Mouse (Mus musculus) brown adipose tissue, adult 24 weeks (tissue): ENCODE measurements at regions not wholly inside any gene's neighbourhood (a gene's known extent, or its start where the extent isn't known, plus 50 kb on each side); places are given as distances from the start of the nearest gene placed in this dataset.

Experiments
- H3K27ac ChIP-seq: fragments of 200-500 bp; replicated peaks from 2 replicates; pipeline ENCODE4 v1.5.1; 2012; ENCODE audit warnings: low read depth, mild to moderate bottlenecking, low read length
- H3K4me1 ChIP-seq: fragments of 200-500 bp; 2 replicates; pipeline ENCODE4 v1.6.1; 2012; ENCODE audit warnings: low read length, mixed read lengths; ENCODE audit not compliant: control insufficient read depth, insufficient read depth, insufficient read length
- H3K4me3 ChIP-seq: fragments of 200-500 bp; 2 replicates; pipeline ENCODE4 v1.5.1; 2012; ENCODE audit warnings: low read depth, mild to moderate bottlenecking, low read length, moderate library complexity; ENCODE audit not compliant: insufficient read depth

DNA sequence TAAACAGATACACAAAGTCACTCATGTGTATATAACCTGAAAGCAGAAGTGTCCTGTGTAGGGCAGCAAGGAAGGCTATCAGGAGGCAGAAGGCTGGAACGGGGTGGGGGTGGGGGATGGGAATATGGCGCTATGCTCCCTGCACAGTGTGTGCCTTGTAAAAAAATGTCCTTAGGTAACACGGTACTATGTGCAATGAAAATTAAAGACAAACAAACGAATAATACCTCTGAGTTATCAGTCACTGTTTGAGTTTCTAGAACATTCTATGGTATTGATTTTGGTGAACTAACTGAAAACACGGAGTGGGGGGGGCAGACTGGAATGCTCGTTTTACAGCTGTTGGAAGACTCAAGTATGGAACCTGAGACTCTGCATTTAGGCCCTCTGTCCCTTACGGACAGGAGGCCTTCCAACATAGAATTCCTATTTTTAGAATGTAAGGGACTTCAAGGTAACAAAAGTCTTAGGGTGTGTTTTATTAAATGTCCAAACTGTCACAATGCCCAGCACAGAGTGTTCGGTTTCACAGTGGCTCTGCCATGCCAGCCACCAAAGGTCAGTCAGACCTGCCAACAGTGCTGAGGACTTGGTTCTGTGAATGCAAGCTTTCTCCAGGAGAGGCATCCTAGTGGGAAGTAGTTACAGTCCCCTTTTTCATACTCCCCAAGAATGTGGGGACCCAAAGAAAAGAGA, 240.6 kb downstream of the Ano6 start:
- Histone ChIP-seq H3K4me3 (no peak overlapping the region), H3K4me1 (no peaks in the 10 kb centered on the region), H3K27ac (no peak overlapping the region)

DNA sequence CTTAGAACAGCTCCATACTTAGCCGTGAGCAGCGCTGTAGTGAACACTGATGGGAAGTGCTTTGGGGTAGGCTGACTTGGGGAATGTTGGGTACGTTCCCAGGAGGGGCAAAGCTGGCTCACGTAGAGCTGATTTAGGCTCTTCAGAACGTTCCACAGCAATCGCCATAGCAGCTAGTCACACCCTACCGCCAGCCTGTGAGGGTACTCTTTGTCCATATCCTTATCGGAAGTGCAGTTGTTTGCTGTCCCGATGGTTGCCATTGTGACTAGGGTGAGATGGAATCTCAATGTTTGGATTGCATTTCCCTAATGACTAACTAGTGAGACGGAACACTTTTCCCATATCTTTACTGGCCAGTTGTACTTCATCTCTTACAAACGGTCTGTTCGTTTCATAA, 244.6 kb downstream of the Ano6 start:
- H3K27ac ChIP-seq: no peak overlapping the region
- H3K4me1 ChIP-seq: no peaks in the 10 kb centered on the region
- H3K4me3 ChIP-seq: no peak overlapping the region

DNA sequence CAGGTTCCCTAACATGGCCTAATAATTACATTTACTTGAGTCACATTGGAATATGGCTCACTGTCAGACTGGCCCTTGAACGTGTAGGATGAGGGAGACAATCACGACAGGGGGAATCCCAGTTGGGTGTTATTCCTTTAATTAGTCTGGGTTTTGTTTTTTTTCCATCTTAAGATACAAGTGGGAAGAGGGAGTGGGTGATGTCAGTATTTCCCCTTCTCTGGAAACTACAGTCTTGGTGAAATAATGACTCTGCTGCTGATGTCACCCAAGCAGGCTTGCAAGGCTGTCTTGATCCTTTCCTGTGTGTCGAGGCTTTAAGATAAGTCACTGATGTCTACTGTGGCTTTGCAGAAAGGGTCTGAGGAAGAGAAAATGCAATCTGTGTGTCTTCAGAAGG, 241.8 kb upstream of the Arid2 start:
- no peaks in the 10 kb centered on the region for H3K4me1 ChIP-seq
- H3K4me3 ChIP-seq: no peak overlapping the region
- H3K27ac ChIP-seq: no peak overlapping the region

DNA sequence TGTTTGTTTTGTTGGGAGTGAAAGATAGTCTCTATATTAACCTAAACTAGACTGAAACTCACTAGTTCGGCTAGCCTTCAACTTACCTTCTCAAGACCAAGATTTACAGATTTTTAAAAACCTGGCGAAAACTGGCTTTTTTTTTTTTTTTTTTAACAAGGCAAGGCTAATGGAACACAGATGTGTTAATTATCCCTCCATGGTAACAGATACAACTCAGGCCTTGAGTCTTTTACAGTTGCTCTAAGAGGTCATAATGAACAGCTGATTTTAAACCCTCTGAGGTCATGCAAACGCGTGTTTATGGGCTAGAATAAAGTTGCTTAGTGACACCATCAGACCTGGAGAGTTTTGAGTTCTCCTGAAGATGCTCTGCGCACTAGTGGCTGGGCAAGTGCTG, 240.7 kb upstream of the Arid2 start:
- H3K4me1 ChIP-seq: no peaks in the 10 kb centered on the region
- no peak overlapping the region for H3K4me3 ChIP-seq
- H3K27ac ChIP-seq: no peak overlapping the region

DNA sequence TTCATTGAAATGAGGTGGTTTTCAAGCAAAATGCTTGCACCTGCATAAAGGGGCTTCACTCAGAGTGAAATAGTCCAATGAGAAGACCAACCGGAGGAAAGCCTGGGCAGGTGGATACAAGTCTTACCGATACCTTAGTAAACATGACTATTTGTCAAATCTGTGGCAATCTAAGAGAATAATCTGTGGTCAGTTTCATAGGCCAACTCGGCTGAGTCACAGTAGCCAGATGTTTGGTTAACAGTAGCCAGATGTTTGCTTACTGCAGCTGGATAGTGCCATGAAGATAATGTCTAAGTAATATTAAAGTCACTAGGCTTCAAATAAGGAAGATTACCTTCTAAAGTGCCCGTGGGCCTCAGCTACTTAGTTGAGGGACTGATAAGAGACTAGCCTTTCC, 236.9 kb upstream of the Arid2 start:
- Histone ChIP-seq H3K4me1 (no peaks in the 10 kb centered on the region), H3K4me3 (no peak overlapping the region), H3K27ac (no peak overlapping the region)

DNA sequence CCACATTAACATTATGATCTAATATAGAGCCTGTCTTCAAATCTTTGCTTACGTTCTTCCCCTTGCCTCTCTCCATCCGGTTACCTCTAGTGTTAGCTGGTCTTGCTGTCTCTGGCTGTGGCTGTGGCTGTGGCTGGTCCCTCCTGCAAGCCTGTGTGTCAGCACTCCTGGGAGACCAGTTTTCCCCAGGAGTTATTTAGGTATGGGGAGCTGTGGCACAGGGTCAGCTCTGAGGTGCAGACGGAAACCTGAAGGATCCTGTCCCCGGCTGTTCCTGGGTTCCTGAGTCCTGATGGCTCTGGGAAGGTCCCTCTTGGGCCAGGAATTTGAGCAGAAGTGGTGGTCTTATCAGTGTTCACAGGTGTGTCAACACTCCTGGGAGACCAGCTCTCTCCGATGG, 234.7 kb upstream of the Arid2 start:
- Histone ChIP-seq H3K4me3 (no peak overlapping the region), H3K27ac (no peak overlapping the region), H3K4me1 (no peaks in the 10 kb centered on the region)

DNA sequence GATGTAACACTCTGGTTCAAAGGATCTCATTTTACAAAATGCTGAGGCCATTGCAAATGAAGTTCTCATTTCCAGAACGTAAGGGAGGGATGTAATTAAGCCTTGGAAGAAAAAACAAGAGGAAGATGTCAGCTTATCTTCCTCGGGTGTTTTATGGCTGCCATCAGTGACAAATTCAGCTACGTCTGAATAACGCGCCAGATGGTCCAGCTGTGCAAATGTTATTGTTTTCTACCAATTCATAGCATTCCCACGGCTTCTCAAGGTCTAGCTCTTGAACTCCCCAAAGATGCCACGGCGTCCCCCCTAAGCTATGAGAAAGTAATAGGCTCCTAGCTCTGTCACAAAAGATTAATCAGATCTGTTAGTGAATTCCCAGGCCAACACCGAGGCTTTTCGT, 232.0 kb upstream of the Arid2 start:
- Histone ChIP-seq H3K4me3 (no peak overlapping the region), H3K27ac (no peak overlapping the region), H3K4me1 (no peaks in the 10 kb centered on the region)

DNA sequence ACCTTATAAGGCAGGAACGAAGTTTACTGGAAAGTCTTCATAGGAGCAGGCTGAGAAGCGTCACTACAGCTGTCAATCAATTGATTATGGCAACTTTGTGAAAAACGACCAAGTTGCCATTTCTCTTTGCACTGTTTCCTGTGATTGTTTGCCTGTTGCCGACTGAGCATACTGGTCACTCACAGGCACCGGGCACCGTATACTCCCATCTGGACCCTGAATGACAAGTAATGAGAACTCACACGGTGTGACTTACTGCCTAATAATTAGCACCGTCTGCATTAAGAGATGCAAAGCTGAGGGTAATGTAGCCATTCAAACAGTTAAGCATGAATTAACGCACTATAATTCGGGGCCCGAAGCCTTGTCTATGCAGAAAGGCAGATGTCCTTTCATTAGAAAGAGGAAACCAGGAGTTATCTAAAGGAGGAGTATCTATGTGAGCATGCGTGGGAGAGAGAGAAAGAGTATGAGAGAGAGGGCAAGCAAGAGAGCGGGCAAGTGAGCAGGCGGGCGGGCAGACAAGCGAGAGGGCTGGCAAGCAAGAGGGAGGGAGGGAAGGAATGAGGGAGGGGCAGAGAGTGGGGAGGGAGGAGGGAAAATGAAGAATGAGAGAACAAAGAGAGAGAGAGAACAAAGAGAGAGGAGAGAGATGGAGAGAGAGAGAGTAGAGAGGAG, 231.4 kb upstream of the Arid2 start:
- Histone ChIP-seq H3K27ac (no peak overlapping the region), H3K4me1 (no peaks in the 10 kb centered on the region), H3K4me3 (no peak overlapping the region)

DNA sequence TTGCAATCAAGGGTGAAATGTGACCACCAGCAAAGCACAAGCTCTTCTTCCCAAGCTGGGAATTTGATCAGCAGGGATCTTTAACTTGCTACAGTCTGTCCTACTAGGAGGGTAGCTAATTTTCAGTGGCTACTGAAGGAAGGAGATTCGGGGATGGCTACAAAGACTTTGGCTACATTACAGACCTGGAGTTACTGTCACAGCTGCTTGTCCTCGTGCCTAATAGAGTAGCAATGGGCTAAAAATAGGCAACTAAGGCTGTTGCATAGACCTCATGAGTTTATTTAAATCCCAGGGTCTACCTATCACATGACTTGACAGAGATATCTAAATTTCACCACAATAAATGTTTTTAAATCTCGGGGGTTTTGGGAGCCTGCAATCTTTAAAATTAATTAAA, 227.7 kb upstream of the Arid2 start:
- no peak overlapping the region for H3K27ac ChIP-seq
- no peak overlapping the region for H3K4me3 ChIP-seq
- no peaks in the 10 kb centered on the region for H3K4me1 ChIP-seq

DNA sequence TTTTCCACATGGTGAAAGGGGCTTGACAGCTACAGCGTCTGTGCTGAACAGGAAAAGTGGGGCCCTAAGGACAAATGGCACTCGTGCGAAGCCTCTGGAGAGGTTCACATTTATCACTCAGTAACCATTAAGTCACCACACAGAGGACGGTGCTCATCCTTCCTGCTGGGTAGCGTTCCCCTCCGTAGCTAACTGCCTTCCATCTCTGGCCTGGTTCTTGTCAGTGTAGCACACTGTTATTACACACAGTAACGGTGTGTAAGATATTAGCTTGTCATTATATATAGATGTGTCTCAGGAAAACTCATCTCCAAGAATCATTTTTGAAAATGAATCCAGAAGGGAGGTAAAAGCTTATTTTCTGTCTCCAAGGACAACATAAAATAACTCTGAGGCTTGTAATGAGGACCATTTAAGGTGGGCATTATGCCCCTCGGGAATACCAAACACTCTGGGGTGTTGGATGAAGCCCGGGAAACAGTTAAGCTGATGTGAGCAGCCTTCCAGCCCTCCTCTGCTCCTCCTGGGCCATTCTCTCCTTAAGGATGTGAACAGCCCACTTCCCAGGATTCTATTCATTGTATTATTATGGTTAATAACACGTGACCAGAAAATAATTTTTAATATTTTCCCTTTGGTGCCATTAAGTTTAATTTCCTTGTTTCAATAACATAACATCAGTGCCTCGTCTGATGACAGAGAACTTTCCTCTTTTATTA, 222.7 kb upstream of the Arid2 start:
- no peak overlapping the region for H3K27ac ChIP-seq

DNA sequence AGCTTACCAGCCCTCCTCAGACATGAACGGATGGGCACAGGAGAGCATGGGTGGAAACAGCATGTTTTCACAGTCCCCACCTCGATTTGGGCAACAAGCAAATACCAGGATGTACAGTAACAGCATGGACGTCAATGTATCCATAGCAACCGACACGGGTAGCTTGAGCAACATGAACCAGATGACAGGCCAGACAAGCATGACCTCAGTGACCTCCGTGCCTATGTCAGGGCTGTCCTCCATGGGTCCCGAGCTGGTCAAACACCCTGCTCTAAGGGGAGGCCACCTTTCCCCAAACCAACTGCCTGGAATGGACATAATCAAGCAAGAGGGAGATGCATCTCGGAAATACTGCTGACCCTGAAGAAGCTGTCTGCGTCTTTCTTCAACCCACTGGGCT, 211.7 kb upstream of the Arid2 start:
- Histone ChIP-seq H3K27ac (no peak overlapping the region), H3K4me1 (no peaks in the 10 kb centered on the region), H3K4me3 (no peak overlapping the region)

More for the DNA sequence above, 222.7 kb upstream of the Arid2 start:
- no peaks in the 10 kb centered on the region for H3K4me1 ChIP-seq
- H3K4me3 ChIP-seq: no peak overlapping the region

DNA sequence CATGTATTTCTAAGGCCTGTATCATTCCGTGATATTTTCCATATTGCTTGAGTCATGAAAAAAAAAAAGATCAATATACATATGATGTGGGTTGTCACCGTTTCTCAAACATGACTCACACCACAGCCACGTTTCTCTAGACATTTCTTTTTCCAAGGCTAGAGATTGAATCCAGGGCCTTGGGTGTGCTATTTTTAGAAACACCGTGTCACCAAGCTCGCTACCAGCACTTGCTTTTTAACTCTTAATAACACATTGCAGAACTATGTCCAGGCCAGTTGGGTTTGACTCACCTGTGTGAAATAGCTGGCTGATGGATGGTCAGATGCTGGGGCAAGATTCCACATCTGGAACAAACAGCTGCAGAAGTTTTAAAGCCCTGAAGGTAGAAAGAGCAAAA, 209.6 kb upstream of the Arid2 start:
- Histone ChIP-seq H3K27ac (no peak overlapping the region), H3K4me1 (no peaks in the 10 kb centered on the region), H3K4me3 (no peak overlapping the region)

DNA sequence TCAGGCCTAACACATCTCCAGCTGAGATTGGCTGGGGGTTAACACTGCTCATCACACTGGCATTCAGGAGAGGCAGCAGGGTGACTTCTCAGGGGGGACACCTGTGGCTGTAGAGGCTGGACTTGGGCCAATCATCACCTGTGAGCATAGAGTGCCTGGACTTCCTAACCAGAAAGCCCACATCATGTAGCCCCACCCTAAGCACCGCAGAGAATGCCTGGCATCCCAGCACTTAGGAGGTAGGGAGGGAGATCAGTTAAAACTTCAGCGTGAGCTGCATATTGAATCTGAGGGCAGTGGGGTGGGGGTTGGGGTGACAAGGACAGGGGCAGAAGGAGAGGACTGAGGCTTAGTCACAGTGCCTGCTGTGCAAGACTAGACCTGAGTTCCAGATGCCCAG, 208.7 kb upstream of the Arid2 start:
- Histone ChIP-seq H3K27ac (no peak overlapping the region), H3K4me3 (no peak overlapping the region), H3K4me1 (no peaks in the 10 kb centered on the region)

DNA sequence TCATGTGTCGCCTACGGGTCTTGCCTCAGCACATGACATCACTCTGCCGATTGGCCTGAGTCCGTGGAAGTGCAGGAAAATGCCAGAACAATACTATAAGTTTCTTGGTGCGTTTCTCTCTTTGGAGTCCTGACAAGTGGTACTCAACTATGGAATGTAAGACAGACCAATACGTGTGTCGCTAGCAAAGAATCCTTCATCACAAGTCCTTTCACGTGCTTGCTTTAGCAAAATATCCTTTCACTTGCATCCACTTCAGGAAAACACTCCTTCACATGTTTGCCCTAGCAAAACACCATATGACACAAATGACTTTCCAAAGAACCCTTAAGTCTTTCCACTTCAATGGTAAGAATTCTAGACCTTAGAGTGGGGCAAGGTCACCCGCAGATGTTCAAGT, 197.6 kb upstream of the Arid2 start:
- no peak overlapping the region for H3K4me3 ChIP-seq
- H3K27ac ChIP-seq: no peak overlapping the region

DNA sequence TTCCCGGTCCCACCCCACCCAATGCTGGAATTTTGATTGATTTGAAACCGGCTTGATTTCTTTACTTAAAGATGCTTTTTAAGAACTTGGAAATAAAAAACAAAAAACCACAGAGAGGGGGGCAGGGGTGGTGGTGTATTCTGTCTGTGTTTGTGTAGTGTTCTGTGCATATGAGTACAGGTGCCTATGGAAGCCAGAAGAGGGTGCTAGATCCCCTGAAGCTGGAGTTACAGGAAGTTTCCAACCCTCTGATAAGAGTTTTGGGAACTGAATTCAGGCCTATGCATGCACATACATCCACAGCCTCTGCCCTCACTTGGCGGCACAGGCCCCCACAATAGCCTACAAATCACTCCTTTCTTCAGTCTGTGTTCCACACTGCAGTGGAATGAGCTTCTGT, 190.9 kb upstream of the Arid2 start:
- H3K27ac ChIP-seq: no peak overlapping the region
- H3K4me3 ChIP-seq: no peak overlapping the region
- H3K4me1 ChIP-seq: peaks cover 8% of the 10 kb centered on the region; the same call in 1 of the 2 replicates

More for the DNA sequence above, 197.6 kb upstream of the Arid2 start:
- no peaks in the 10 kb centered on the region; the same call in 1 of the 2 replicates for H3K4me1 ChIP-seq

DNA sequence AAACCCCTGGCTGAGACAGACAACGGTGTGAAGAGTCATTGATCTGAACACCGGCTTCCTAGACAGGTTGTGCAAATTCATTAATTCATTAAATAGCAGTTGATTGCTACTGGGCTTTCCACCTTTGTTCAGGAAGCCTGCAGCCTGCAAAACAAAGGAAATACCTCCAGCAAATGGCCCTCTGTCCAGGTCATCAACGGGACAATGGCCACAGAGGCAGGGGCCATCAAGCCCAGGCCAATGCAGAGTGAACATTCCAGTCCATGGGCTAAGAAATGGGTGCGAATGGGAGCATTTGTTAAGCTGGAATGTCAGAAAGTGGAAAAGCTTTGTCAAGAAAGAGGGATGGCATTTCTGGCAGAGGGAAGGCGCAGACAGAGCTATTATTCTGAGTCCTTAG, 188.5 kb upstream of the Arid2 start:
- Histone ChIP-seq H3K4me1 (peaks cover 8% of the 10 kb centered on the region; the same call in 1 of the 2 replicates), H3K27ac (peak overlapping the region; percentile 77), H3K4me3 (no peak overlapping the region)
